Mouse (Mus musculus) kidney, postnatal 0 days (tissue): ENCODE measurements around the gene Disp2. TPM values are rescaled to one million over a fixed set of nuclear protein-coding genes. Genes with fewer than 3 reads are reported as not detected.
A peak's percentile ranks its signal among the peaks of the same experiment; 100 is the strongest.

ENCODE experiments used
- ATAC-seq: fragments of 200-750 bp; cut with Nextera tagmentation; replicated peaks from 2 replicates; pipeline ENCODE4 v1.8.0; 2017; ENCODE audit warnings: low read depth, moderate number of reproducible peaks, moderate TSS enrichment, moderate library complexity; ENCODE audit not compliant: low FRiP score
- DNase-seq: peaks from one replicate; pipeline ENCODE4 v3.0.0-alpha.2; 2016; ENCODE audit warnings: low spot score
- H3K27ac ChIP-seq: fragments of 300-500 bp; sonication (generic); 2 replicates; pipeline ENCODE4 v1.5.1; 2014; ENCODE audit warnings: mild to moderate bottlenecking
- H3K27me3 ChIP-seq: fragments of 300-500 bp; sonication (generic); 2 replicates; pipeline ENCODE4 v1.6.1; 2014; ENCODE audit warnings: low read length, mixed read lengths; ENCODE audit not compliant: insufficient read depth
- H3K36me3 ChIP-seq: fragments of 300-500 bp; sonication (generic); 2 replicates; pipeline ENCODE4 v1.6.1; 2014; ENCODE audit warnings: low read length, mixed read lengths; ENCODE audit not compliant: insufficient read depth
- H3K4me1 ChIP-seq: fragments of 300-500 bp; sonication (generic); replicated peaks from 2 replicates; pipeline ENCODE4 v1.6.1; 2014; ENCODE audit warnings: antibody characterized with exemption, low read length, mixed read lengths; ENCODE audit not compliant: insufficient read depth
- H3K4me2 ChIP-seq: fragments of 300-500 bp; sonication (generic); 2 replicates; pipeline ENCODE4 v1.6.1; 2014; ENCODE audit warnings: mild to moderate bottlenecking, low read length, moderate library complexity, mixed read lengths
- H3K4me3 ChIP-seq: fragments of 300-500 bp; sonication (generic); replicated peaks from 2 replicates; pipeline ENCODE4 v1.5.1; 2014; ENCODE audit warnings: low read depth, low read length
- H3K9ac ChIP-seq: fragments of 300-500 bp; sonication (generic); 2 replicates; pipeline ENCODE4 v1.6.1; 2014; ENCODE audit warnings: low read depth, low read length
- H3K9me3 ChIP-seq: fragments of 300-500 bp; sonication (generic); replicated peaks from 2 replicates; pipeline ENCODE4 v1.6.1; 2016; ENCODE audit warnings: low read length, inconsistent platforms, mixed read lengths
- CTCF ChIP-seq: IDR thresholded peaks from 2 replicates; pipeline ENCODE4 v1.5.1; 2016; ENCODE audit warnings: antibody characterized with exemption, low read depth, mild to moderate bottlenecking, moderate library complexity
- WGBS: fragments of 180-500 bp; shearing (Covaris S2); extraction: QIAGEN DNeasy Blood & Tissue Kit; methylation state at CpG from one replicate; pipeline ENCODE4 v1.1.7; 2014; 5-methylcytosine and 5-hydroxymethylcytosine counted together
- polyA plus RNA-seq: library from polyadenylated mRNA; unstranded; fragments of >200 nt; fragmentation: Nextera tagmentation; extraction: Ambion mirVana; gene quantifications from 2 replicates; pipeline ENCODE4 v1.2.1, GENCODE M21; 2015

Gene Disp2
- polyA plus RNA-seq, 1 experiment from 2014 or later, result 0.05 TPM

GRCm38 (mm10) chr2:118822800-118823199, 43.3 kb downstream of the Disp2 start:
- ATAC-seq (no peak), DNase-seq (no peak)
- Histone ChIP-seq H3K4me2 (no peak overlapping the region), H3K27ac (no peak overlapping the region), H3K9ac (no peak overlapping the region), H3K4me3 (no peak overlapping the region), H3K4me1 (no peaks in the 10 kb centered on the region), H3K9me3 (no peaks in the 10 kb centered on the region), H3K36me3 (peaks cover 15% of the 10 kb centered on the region; the same call in 1 of the 2 replicates), H3K27me3 (no peaks in the 10 kb centered on the region)
- 89% methylated on average over 5 of the region's 5 CpGs for whole genome bisulfite sequencing
- no peak for TF ChIP-seq CTCF

- Histone ChIP-seq H3K9me3 (no peaks in the 10 kb centered on the region), H3K9ac (no peak overlapping the region), H3K27ac (no peak overlapping the region), H3K27me3 (no peaks in the 10 kb centered on the region), H3K4me1 (no peaks in the 10 kb centered on the region), H3K4me2 (no peak overlapping the region), H3K36me3 (peaks cover 14% of the 10 kb centered on the region; the same call in 1 of the 2 replicates), H3K4me3 (no peak overlapping the region)
- TF ChIP-seq CTCF, result no peak
- DNase-seq, result no peak
- ATAC-seq, result no peak
- 90% methylated on average over 4 of the region's 4 CpGs for WGBS
Observed at GRCm38 (mm10) chr2:118824396-118824795, 44.9 kb downstream of the Disp2 start.

- no peak for TF ChIP-seq CTCF
- Histone ChIP-seq H3K27me3 (no peaks in the 10 kb centered on the region), H3K4me3 (no peak overlapping the region), H3K9ac (no peak overlapping the region), H3K36me3 (peaks cover 23% of the 10 kb centered on the region; the same call in 1 of the 2 replicates), H3K9me3 (no peaks in the 10 kb centered on the region), H3K4me1 (no peaks in the 10 kb centered on the region), H3K4me2 (no peak overlapping the region), H3K27ac (no peak overlapping the region)
- 85% methylated on average over 5 of the region's 5 CpGs for WGBS
- ATAC-seq (no peak), DNase-seq (no peak)
Observed at GRCm38 (mm10) chr2:118829096-118829495, 49.6 kb downstream of the Disp2 start.

- no peaks in the 10 kb centered on the region for H3K4me1 ChIP-seq
- DNase-seq (no peak), ATAC-seq (no peak)
- no peak overlapping the region for H3K27ac ChIP-seq
- TF ChIP-seq CTCF, result no peak
- no peak overlapping the region for H3K9ac ChIP-seq
- peaks cover 25% of the 10 kb centered on the region for H3K36me3 ChIP-seq
- H3K27me3 ChIP-seq, result no peaks in the 10 kb centered on the region
- no peak overlapping the region for H3K4me3 ChIP-seq
- no peaks in the 10 kb centered on the region for H3K9me3 ChIP-seq
- 90% methylated on average over 6 of the region's 6 CpGs for WGBS
- H3K4me2 ChIP-seq, result no peak overlapping the region
Observed at GRCm38 (mm10) chr2:118834061-118834460, 54.5 kb downstream of the Disp2 start.

- H3K9me3 ChIP-seq, result no peaks in the 10 kb centered on the region
- DNase-seq (no peak), ATAC-seq (no peak)
- 76% methylated on average over 6 of the region's 6 CpGs for WGBS
- H3K27me3 ChIP-seq, result no peaks in the 10 kb centered on the region
- no peak overlapping the region for H3K9ac ChIP-seq
- H3K4me1 ChIP-seq, result no peaks in the 10 kb centered on the region
- no peak overlapping the region for H3K27ac ChIP-seq
- H3K36me3 ChIP-seq, result peaks cover 17% of the 10 kb centered on the region
- H3K4me2 ChIP-seq, result no peak overlapping the region
- no peak for TF ChIP-seq CTCF
- H3K4me3 ChIP-seq, result no peak overlapping the region
Observed at GRCm38 (mm10) chr2:118835115-118835514, 55.6 kb downstream of the Disp2 start.

GRCm38 (mm10) chr2:118838330-118838729, 58.8 kb downstream of the Disp2 start:
- no peak for TF ChIP-seq CTCF
- 41% methylated on average over 5 of the region's 5 CpGs for WGBS
- peak; percentile 18 for DNase-seq
- no peaks in the 10 kb centered on the region for H3K4me1 ChIP-seq
- no peak overlapping the region for H3K9ac ChIP-seq
- peaks cover 11% of the 10 kb centered on the region for H3K36me3 ChIP-seq
- no peaks in the 10 kb centered on the region for H3K9me3 ChIP-seq
- no peaks in the 10 kb centered on the region for H3K27me3 ChIP-seq
- H3K27ac ChIP-seq, result no peak overlapping the region
- no peak overlapping the region for H3K4me2 ChIP-seq
- ATAC-seq, result no peak
- no peak overlapping the region for H3K4me3 ChIP-seq

- WGBS, result 67% methylated on average over 5 of the region's 5 CpGs
- Histone ChIP-seq H3K4me1 (no peaks in the 10 kb centered on the region), H3K4me3 (no peak overlapping the region), H3K9ac (no peak overlapping the region), H3K36me3 (no peaks in the 10 kb centered on the region), H3K27ac (no peak overlapping the region), H3K9me3 (no peaks in the 10 kb centered on the region; the same call in 1 of the 2 replicates), H3K4me2 (no peak overlapping the region), H3K27me3 (no peaks in the 10 kb centered on the region)
- TF ChIP-seq CTCF, result no peak
- DNase-seq, result no peak
- no peak for ATAC-seq
Observed at GRCm38 (mm10) chr2:118841186-118841585, 61.7 kb downstream of the Disp2 start.
